Mouse (Mus musculus): ENCODE measurements around the gene Vps50.
"Not testable (repeated sequence)": the region's sequence is repeated elsewhere in the genome, so short reads cannot be mapped to it uniquely, and the experiment has no call there.

Vps50 gene

DNA sequence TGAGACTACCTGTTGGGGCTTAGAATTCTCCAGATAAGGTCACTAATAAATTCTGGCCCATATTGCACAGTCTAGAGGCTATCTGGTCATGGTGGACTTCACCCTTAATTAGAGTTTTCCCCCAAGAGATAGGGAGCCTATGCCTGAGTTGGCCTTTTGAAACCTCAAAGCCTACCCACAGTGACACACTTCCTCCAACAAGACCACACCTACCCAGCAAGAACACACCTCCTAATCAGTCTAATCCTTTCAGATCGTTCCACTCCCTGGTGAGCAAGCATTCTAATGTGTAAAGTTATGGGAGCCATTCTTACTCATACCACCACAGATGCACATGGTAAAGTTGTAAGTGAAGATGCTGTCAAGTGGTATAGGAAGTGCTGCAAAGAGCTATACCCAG is 37.9 kb downstream of the Vps50 start:
- DNase-seq (ENCODE audit: low spot score in 2 of 2), result no peak

DNA sequence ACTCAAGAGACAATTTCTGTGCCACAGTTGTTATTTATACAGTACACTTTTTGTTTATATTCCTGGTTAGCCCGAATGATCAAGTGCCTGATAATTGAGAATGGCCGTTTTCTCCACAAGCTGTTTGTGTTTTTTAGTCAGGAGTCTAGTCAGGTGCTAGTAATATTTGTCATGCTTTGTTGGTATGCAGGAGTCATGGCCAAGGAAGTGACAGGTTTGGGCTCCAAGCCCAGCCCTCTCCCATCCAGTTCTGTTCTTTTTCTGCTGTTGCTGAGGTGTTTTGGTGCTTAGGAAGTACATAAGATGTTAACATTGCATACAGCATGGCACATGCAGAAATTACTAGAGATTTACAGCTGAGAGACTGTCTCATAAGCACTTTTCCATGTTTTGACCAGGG is 41.3 kb downstream of the Vps50 start:
- DNase-seq (ENCODE audit: low spot score in 2 of 2), result no peak

DNA sequence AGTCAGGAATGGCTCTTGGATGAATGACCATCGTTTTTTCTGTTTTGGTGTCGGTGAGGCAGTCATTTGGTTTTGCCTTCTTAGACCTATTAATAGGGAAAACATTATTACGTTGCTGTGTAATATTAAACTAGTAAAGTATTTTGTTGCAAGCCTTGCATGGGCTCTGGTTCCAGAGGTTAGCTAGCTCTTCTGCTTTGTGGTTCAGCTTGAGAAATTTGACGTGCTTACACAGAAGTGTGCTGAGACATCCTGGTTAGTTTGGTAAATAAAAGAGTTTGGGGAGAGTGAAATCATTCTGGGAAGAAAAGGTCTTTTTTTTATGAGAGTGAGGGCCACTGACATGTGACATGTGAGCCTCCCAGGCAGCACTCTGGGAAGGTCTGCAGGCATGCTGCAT is 45.7 kb downstream of the Vps50 start:
- DNase-seq (ENCODE audit: low spot score in 2 of 2), result no peak

DNA sequence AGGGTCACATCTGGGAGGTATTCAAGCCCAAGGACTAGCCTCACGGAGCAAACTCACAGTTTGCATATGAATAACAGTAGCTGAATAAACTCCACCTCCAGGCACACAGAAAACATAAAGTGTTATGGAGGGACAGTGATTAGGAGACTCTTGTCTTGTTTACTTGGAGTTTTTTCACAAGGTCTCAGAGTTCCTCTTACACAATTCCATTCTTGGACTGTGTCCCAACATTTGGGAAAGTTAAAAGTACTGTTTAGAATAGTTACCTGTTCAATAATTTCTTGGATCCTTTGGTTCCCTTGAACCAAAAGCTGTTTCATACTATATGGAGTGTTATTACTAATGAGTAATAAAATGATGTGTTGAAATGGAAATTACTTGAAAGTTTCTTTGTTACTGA is 46.8 kb downstream of the Vps50 start:
- DNase-seq (ENCODE audit: low spot score in 2 of 2), result no peak

DNA sequence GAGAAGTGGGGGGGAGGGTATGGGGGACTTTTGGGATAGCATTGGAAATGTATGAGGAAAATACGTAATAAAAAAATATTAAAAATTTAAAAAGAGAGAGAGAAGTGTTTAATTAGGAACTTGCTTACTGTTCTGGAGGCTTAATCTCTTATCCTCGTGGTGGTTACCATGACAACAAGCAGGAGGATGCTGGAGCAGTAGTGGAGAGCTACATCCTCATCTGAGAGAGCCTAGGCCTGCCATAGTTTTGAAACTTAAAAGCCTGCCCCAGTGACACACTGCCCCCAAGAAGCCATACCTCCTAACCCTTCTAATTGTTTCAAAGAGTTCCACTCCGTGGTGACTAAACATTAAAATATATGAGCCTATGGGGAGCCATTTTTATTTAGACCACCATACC is 50.8 kb downstream of the Vps50 start:
- DNase-seq (ENCODE audit: low spot score in 2 of 2), result no peak

DNA sequence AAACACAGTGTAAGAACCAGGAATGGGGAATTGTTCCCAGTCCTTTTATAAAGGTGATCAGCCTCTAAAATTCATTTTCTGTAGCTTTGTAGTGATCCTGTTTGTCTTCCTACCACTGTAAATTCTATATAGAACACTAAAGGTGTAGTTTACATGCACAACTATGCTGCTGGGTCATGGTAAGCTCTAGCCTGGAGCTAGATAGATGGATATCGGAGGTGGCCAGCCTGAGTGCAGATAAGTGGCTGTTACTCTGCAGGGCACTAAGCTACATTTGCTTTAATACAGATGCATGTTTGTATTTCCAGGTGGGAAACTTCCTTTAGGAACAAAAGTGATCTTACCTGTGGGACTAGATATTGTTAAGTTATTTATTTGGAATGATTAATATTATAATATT is 51.8 kb downstream of the Vps50 start:
- DNase-seq (ENCODE audit: low spot score in 2 of 2), result no peak

DNA sequence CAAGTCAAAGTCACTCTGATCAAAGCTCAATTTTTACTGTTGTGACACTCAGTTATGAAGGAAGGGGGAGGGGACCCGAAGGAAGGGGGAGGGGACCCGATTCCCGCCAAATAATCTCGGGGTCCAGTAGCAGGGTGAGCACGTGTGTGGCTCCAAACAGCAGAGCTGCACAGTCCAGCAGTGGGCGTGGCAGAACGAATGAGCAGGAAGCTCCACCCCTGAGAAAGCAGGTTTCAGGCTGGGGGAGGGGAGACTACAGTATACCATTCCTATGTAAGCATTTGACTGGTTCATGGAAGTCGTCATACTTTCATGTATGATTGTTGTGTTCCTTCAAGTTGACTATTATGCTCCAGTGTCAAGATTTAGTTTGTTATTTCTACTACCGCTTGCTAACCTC is 54.5 kb downstream of the Vps50 start:
- not testable (repeated sequence) for DNase-seq (ENCODE audit: low spot score in 2 of 2)

DNA sequence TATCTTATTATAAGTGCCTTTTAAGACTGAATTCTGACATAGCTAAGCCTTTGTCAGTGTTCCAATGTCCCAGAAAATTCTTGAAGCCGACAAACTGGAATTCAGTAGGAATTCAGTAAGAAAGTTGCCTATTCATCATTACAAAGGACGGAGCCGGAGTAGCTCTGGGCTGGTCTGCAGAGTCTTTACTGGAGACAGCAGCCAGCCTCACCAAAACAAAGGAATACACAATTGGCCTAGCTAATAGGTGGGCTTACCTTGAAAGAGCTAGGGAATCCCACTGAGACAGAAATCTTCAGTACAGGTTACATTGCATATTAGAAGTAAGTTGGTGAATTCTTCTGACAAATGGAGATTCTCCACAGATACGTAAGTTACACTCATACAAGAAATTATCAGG is 59.0 kb downstream of the Vps50 start:
- no peak for DNase-seq (ENCODE audit: low spot score in 2 of 2)

DNA sequence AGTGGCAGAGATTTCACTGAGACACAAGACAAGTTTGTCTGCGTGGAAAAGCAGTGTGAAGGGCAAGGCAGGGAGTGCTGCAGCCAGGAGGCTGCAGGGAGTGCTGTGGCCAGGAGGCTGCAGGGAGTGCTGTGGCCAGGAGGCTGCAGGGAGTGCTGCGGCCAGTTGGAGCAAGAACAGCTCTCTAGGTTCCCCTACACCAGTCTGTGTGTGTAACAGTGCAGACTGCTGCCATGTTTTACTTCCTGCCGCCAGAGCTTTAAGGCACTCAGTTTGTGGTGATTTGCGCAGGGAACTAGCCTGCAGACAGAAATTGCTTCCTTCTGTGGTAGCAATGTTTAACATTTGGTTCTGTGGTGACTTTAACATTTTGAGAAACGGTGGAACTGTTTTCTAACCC is 61.8 kb downstream of the Vps50 start:
- no peak for DNase-seq (ENCODE audit: low spot score in 2 of 2)

DNA sequence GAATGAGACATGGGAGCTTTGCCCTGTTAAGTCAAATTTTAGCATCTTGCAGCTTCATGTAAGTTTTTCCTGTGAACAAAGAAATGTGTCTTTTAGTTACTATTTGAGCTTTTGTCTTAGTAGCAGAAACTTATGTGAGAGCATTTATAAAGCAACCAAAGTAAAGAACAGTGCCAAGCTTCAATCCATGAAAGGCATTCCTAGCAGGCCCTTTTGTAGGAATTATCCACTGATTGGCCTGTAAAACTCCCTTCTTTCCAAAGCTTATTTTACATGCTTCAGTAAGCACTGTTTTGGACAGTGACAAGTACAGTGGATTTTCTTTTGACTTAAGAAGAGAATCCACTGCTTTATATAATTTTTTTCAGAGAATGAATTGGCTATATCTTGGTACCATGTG is 64.1 kb downstream of the Vps50 start:
- no peak for DNase-seq (ENCODE audit: low spot score in 2 of 2)

DNA sequence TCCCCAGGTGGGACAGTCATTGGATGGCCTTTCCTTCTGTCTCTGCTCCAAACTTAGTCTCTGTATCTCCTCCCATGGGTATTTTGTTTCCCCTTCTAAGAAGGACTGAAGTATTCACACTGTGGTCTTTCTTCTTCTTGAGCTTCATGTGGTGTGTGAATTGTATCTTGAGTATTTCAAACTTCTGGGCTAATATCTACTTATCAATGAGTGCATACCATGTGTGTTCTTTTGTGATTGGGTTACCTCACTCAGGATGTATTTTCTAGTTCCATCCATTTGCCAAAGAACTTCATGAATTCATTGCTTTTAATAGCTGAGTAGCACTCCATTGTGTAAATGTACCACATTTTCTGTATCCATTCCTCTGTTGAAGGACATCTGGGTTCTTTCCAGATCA is 65.9 kb downstream of the Vps50 start:
- DNase-seq (ENCODE audit: low spot score in 2 of 2), result not testable (repeated sequence)

DNA sequence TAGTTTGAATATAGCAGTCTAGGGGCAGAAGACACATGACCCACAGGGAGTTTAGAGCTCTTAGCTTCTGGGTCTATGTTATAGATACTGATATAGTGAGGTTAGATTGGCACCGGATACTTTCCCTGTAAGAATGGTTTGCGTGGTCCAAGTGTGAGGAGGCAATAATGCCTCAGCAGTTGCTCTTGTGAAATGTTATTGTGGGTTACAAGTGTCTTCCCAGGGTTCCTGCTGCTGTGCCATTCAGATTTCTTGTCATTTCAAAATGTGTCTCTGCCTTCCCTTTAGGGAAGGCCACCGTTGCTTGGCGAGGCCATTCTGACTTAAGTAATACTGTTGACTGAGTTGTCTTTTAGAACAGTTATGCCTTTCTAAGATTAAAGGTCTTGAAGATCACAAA is 66.8 kb downstream of the Vps50 start:
- no peak for DNase-seq (ENCODE audit: low spot score in 2 of 2)

DNA sequence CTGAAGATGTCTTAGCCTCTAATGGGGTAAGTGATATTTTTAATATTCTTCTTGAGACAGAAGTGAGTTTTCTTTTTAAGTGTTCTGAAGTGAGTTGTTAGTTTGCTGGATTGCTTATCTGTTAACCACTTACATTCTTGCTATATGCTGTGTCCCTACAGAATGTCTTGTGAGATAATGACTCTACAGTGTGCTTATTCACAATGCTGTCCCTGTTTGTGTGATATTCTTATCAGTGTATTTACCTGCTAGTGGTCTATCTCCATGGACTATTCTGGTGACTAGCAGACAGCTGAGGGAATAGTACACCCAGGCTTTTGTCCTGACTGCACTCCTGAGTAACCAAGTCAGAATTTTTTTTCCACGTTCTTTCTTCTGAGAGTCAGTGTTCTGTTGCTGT is 67.5 kb downstream of the Vps50 start:
- DNase-seq (ENCODE audit: low spot score in 2 of 2), result no peak

DNA sequence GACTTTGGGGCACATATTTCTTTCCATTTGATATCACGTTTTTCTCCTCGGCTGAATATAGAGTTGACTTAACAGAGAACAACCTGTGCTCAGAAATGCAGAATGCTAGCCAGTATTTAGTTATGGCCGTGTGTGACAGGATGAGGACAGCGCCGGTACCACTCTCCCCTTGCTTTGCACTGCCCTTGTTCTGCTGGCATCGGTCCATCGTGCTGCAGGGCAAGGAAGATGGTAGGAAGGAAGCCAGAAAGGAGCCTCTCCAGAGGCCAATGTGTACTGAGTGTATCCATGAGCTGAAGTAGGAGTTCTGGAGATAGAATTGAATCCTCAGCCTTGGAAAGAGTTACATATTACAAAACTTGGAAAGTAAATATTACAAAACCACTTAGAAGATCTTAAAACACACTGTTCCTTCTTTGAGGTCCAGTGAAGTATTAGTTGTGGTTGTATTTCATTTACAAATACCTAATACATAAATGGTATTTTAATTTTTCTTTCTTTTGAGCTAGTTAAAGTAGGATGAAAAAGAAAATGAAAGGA is 69.0 kb downstream of the Vps50 start:
- no peak for DNase-seq (ENCODE audit: low spot score in 2 of 2)

DNA sequence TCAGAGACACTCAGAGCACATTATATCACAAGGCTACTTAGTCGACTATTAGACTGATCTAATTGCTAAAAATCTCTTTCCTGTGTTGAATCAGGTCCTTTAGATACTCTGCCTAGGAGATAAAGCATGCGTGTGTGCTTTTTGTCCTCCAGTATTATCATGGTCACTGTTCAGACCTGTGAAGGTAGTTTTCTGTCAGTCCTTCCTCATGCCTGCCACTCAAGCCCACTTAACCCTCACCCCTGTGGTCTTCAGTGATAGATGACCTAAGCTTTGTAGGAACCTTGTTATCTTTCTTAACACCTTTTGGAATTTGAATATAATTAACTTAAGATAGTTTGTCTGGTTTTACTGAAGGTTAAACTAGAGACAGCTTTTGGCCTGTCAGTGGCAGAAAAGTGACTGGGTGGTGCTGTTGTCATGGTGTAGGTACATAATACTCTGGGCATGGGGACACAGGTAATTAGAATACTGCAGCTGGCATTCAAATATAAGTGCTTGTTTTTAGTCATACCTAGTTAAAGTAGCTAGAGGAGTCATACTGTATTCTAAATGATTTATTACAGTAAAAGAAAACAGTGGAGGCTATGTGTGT is 74.1 kb downstream of the Vps50 start:
- DNase-seq (ENCODE audit: low spot score in 2 of 2), result no peak

DNA sequence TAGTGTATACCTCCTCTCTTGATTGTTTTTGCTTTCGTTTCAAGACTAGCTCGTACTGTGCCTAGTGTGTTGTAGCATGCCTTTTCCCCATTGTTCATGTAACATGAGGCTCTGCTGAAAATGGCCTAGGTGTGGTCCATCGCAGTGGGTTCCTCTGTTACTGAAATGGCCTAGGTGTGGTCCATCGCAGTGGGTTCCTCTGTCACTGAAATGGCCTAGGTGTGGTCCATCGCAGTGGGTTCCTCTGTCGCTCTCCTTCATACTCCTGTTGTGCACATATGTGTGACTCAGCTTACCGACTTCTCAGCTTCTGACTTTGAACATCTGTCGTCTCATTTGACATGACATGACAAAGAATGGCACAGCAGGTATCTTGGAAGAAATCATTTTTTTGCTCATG is 75.6 kb downstream of the Vps50 start:
- no peak for DNase-seq (ENCODE audit: low spot score in 2 of 2)

DNA sequence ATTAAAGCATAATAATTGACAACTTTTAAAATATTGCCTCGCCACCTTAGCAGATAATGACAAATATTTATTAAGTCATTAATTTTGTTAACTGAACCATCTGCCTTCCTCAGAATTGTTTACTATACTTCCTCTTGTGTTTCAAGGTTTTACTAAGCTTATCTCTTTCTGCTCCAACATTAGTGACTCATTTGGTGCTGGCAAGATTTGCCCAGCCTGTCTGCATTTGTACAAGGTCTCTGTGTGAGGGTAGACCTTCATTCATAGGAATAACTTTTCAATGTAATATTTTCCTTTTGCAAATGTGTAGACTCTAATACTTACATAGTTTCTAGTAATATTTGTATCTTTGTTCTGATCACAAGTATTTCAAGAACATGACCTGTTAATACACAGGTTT is 87.2 kb downstream of the Vps50 start:
- DNase-seq (ENCODE audit: low spot score in 2 of 2), result no peak

DNA sequence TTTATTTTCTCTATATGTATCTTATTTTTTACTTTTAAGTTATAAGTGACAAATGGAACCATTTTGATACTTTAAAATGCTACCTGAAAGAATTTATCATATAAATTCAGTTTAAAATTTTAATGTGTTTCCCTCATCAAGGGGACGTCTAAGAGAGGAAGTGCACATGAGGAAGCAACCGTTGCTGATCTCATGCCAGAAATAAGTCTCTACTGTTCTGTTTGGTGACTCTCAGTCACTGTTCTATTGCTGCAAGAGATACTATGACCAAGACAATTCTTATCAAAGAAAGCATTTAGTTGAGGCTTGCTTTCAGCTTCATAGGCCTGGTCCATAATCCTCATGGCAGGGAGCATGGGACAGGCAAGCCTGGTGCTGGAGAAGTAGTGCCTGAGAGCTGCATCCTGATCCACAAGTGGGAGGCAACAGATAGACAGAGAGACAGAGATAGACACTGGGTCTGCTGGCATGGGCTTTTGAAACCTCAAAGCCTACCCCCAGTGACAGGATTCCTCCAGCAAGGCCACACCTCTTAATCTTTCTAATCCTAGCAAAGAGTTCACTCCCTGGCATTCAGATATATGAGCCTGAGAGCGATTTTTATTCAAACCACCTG is 92.2 kb downstream of the Vps50 start:
- no peak for DNase-seq (ENCODE audit: low spot score in 2 of 2)

DNA sequence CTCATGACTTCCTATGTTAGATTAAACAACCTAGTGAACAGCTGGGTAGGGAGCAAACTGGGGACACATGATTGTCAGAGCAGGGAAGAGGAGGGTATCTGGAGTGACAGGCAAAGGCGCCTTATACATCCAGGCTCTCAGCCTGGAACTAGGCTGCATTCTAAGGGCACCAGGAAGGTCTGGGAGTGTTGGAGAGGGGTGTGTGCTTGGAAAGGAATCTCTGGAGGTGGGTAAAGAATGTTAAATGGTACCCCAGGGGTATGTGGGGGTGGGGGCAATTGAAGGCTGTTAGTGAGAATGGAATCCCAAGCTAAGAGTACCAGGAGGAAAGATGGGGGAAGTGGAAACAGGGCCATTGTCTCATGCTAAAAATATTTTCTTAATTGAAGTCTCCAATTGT is 96.1 kb downstream of the Vps50 start:
- DNase-seq (ENCODE audit: low spot score in 2 of 2), result no peak

DNA sequence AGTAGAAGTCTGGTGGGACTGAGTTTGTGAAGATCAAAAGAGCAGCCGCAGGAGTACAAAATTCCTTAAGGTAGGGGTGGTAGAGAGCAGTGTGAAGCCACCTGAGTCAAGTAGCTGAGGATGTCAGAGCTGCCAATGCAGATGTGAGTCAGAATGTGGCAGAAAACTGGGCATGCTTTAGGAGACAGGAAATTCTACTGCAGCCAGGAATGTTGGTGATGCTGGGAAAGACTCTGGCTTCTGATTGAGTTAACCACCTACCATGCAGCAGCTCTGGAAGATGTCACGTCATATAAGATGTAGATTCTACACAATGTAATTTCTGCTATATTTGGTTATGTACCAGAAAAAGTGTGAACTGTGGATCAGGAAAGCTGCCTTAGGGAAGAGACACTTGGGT is 114.6 kb downstream of the Vps50 start:
- no peak for DNase-seq (ENCODE audit: low spot score in 2 of 2)

DNA sequence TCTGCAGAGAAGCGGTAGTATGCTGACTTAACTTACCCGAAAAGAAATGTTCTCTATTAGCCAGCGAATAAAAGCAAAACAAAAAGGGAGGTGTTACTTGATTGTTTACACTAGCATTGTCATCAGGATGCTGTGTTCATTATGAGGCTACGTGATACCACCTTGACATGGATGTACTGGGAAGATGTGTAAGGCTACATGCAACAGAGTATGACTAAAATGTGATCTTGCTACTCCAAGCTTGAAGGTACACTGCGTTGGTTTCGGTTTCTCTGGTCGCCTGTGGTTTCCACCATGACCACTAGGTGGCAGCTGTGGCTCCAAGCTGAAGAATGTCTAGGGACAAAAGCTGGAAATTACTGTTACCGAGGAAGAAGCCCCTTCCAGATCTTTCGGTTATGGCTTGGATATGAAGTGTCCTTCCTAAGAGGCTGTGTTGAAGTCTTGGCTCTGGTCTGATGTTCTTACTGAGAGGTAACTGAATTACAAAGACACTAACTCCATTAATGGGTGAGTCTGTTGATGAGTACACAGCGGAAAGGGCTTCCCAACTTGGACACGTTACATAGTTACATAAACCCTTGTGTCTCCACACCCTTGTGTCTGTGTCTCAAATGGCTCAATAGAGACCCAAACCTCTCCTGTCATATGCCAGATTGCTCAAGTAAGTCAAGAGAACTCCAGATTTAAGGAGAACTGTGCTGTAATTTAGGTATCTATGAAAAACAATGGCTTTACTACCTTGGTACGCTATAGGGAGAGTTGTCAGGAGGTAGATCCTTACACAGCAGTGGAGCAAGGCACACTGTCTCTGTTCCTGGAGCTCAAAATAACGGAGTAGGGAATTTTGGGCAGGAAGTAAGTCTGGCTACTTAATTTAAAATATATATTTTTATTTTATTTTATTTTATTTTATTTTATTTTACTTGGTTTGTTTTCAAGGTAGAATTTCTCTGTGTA is 122.5 kb downstream of the Vps50 start:
- DNase-seq (ENCODE audit: low spot score in 2 of 2), result peak in 1 of 2 experiments; percentile 6

Data from cerebellum, postnatal 4 days (tissue).